Mouse (Mus musculus): Measurements from ENCODE around the gene Mvk. TPM values are rescaled to one million over a fixed set of nuclear protein-coding genes. Genes with fewer than 3 reads are reported as not detected.
A peak's percentile ranks its signal among the peaks of the same experiment; 100 is the strongest.

Gene Mvk
- polyA plus RNA-seq, 1 experiment from 2014 or later: 76.9 TPM

DNA sequence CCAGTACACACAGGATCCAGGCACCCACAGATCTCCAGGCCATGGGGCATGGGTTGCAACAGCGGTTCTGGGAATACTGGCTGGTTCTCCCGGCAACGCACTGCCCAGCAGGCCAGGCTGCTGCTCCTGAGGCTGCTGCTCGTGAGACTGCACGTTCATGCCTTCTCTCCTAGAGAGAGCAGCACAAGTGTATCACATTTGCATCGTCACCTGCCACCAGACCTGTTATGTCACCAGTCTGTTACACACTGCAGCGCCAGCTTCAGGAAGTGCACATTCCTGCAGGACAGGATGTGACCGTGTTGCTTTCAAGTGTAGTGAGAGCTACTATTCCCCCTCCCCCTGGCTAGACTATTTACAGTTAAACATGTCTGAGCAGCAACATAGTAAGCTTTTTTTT lies 27.2 kb upstream of the Mvk start:
- no peak overlapping the region for H3K4me2 ChIP-seq (replicated peaks)
- DNase-seq (ENCODE audit: low spot score): no peak
- no peak overlapping the region for H3K9ac ChIP-seq
- H3K27me3 ChIP-seq (ENCODE audit: control insufficient read depth, insufficient read depth, low read length): no peaks in the 10 kb centered on the region
- no peak overlapping the region for H3K4me3 ChIP-seq (replicated peaks; ENCODE audit: low read length)
- H3K4me1 ChIP-seq (replicated peaks; ENCODE audit: control insufficient read depth, insufficient read depth, low read length): no peaks in the 10 kb centered on the region
- 91% methylated on average over 8 of the region's 8 CpGs for whole genome bisulfite sequencing
- H3K27ac ChIP-seq: no peak overlapping the region
- ATAC-seq (ENCODE audit: low FRiP score): no peak
- H3K9me3 ChIP-seq (ENCODE audit: control insufficient read depth, low read length): no peaks in the 10 kb centered on the region
- peaks cover 97% of the 10 kb centered on the region for H3K36me3 ChIP-seq (replicated peaks; ENCODE audit: control insufficient read depth, insufficient read depth)

DNA sequence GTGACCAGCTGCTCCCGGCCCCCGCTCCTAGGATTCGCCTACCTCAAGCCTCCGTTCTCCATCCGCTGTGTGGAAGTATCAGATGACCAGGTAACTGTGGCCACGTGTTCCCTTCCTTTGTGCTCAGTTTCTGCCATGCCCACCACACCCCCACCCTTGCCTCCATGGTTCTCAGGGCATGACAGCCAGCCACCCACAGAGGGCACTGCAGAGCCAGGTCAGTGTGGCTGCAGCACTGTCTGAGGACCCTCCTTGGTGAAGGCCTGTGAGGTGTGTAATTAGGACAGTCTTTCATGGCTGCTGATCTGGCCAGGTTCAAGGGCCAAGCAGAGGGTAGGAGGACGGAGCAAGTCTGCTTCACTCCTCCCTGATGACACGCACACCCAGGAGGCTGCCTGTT lies 25.5 kb upstream of the Mvk start:
- WGBS: 85% methylated on average over 8 of the region's 8 CpGs
- Histone ChIP-seq H3K4me3 (replicated peaks; ENCODE audit: low read length) (no peak overlapping the region), H3K9ac (no peak overlapping the region), H3K9me3 (ENCODE audit: control insufficient read depth, low read length) (no peaks in the 10 kb centered on the region), H3K4me1 (replicated peaks; ENCODE audit: control insufficient read depth, insufficient read depth, low read length) (peaks cover 2% of the 10 kb centered on the region; the same call in 1 of the 2 replicates), H3K4me2 (replicated peaks) (no peak overlapping the region), H3K36me3 (replicated peaks; ENCODE audit: control insufficient read depth, insufficient read depth) (peaks cover 80% of the 10 kb centered on the region), H3K27ac (no peak overlapping the region), H3K27me3 (ENCODE audit: control insufficient read depth, insufficient read depth, low read length) (no peaks in the 10 kb centered on the region)
- ATAC-seq (ENCODE audit: low FRiP score): no peak
- DNase-seq (ENCODE audit: low spot score): no peak

DNA sequence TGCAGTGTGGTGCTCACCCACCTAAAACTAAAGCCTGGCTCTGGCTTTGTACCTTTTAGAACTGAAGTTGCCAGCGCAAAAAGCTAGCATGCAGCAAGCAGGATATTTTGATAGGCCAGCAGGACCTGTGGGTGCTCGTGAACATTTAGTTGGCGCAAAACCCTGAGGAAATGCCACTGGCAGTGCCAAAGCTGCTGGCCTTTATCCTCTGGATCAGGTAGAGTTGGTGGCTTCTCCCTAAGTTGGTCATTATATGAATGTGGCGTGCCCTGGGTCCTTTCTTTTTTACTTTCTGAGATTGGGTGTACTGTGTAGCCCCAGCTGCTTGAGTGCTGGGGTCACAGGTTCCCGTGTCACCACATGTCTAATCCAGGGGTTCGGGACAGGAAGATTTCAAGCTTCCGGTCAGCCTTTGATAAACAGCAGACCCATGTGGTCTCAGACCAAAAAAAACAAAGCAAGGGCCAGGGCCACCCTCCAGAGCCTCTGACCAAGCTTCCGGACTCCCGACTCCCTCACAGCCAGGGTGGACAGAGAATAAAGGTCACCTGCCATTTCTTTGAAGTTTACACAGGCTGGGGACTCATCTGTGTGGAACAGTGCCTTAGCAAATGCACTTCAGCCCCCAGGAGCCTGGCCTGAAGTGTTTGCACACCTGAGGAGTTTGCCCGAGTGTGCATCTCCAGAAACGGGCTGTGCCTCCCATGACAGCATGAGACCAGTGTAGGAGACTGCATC lies 22.3 kb upstream of the Mvk start:
- Histone ChIP-seq H3K4me3 (replicated peaks; ENCODE audit: low read length) (no peak overlapping the region), H3K27me3 (ENCODE audit: control insufficient read depth, insufficient read depth, low read length) (no peaks in the 10 kb centered on the region), H3K36me3 (replicated peaks; ENCODE audit: control insufficient read depth, insufficient read depth) (peaks cover 48% of the 10 kb centered on the region), H3K27ac (no peak overlapping the region), H3K4me1 (replicated peaks; ENCODE audit: control insufficient read depth, insufficient read depth, low read length) (peaks cover 4% of the 10 kb centered on the region; the same call in 1 of the 2 replicates), H3K4me2 (replicated peaks) (no peak overlapping the region), H3K9me3 (ENCODE audit: control insufficient read depth, low read length) (no peaks in the 10 kb centered on the region), H3K9ac (no peak overlapping the region)
- ATAC-seq (ENCODE audit: low FRiP score) (no peak), DNase-seq (ENCODE audit: low spot score) (no peak)
- WGBS: 83% methylated on average over 11 of the region's 11 CpGs

DNA sequence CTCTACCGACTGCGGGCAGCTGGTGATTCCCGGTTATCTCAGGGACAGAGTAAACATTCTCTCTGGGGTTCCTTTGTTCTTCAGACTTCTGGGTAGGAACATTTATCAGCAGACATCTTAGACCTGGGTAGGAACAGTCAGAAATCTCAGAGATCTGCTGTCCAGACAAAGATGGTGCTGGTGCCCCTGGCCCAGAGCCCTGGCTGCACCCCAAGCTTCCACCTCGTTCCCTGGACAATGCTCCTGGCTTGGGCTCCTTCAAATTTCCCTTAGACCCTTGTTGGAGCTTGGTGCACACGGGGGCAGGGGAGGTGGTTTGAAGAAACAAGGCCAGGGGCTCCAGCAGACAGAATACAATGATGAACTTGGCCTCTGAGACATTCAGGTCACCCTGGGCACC lies 21.5 kb upstream of the Mvk start:
- Histone ChIP-seq H3K9me3 (ENCODE audit: control insufficient read depth, low read length) (no peaks in the 10 kb centered on the region), H3K4me2 (replicated peaks) (no peak overlapping the region), H3K27ac (no peak overlapping the region), H3K4me3 (replicated peaks; ENCODE audit: low read length) (no peak overlapping the region), H3K9ac (no peak overlapping the region; the same call in 1 of the 2 replicates), H3K4me1 (replicated peaks; ENCODE audit: control insufficient read depth, insufficient read depth, low read length) (peaks cover 4% of the 10 kb centered on the region; the same call in 1 of the 2 replicates), H3K36me3 (replicated peaks; ENCODE audit: control insufficient read depth, insufficient read depth) (peaks cover 40% of the 10 kb centered on the region), H3K27me3 (ENCODE audit: control insufficient read depth, insufficient read depth, low read length) (no peaks in the 10 kb centered on the region)
- WGBS: 43% methylated on average over 5 of the region's 5 CpGs
- DNase-seq (ENCODE audit: low spot score) (no peak), ATAC-seq (ENCODE audit: low FRiP score) (no peak)

DNA sequence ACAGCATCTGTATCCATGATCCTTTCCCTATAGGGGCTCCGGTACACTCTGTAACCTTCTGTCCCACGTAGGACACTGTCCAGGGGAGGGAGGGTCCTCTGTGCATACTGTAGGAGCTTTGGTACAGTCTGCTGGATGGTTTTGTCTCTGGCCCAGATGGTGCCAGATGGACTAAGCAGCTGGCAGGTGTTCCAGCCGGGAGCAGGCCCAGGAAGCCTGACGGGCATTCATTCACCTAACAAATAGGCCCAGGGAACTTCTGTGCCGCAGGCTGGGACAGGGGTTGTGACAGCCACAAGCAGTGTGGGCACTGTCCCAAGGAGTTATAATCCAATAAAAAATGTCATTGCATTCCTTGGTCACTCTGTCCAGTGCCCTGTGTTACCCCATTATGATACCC lies 20.1 kb upstream of the Mvk start:
- Histone ChIP-seq H3K9me3 (ENCODE audit: control insufficient read depth, low read length) (no peaks in the 10 kb centered on the region), H3K4me3 (replicated peaks; ENCODE audit: low read length) (no peak overlapping the region), H3K4me2 (replicated peaks) (no peak overlapping the region), H3K27ac (no peak overlapping the region), H3K27me3 (ENCODE audit: control insufficient read depth, insufficient read depth, low read length) (no peaks in the 10 kb centered on the region), H3K4me1 (replicated peaks; ENCODE audit: control insufficient read depth, insufficient read depth, low read length) (peaks cover 6% of the 10 kb centered on the region; the same call in 1 of the 2 replicates), H3K9ac (no peak overlapping the region), H3K36me3 (replicated peaks; ENCODE audit: control insufficient read depth, insufficient read depth) (peaks cover 26% of the 10 kb centered on the region)
- DNase-seq (ENCODE audit: low spot score): no peak
- WGBS: 40% methylated on average over 5 of the region's 5 CpGs
- ATAC-seq (ENCODE audit: low FRiP score): no peak

DNA sequence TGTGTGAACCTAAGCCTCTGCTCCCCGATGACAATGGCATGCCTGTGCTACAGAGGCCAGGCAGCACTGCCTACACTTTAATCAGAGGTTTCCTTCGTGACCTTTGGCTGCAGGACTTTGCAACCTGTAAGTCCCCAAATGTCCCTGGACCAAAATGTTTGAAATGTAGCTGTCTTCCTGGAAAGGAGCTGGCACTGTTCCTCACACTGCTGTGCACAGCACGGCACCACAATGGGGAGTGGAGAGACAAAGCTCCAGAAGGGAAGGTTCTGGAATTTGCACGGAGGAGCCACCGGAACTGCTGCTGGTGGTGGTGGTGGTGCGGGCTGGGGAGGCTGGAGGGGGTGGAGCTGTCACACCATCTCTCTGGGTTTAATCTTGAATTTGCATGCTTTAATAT lies 17.3 kb upstream of the Mvk start:
- H3K4me2 ChIP-seq (replicated peaks): no peak overlapping the region

DNA sequence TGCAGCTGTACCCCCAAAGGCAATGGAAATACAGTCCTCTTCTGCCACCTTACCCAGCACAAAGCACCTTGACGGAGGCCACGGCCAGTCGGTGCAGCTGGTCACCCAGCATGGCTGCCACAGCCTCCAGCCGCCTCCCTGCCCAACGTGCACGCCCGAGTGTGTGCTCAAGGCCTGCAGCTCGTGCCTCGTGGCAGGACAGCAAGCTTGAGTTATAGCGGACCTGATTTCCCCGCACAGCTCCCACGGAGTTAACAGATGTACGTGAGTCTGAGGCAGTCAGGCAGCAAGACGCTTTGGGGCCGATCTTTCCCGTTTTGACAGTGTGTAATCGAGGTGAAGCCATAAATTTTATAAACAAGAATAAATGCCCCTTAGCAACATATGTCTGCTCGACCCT lies 15.4 kb upstream of the Mvk start:
- Histone ChIP-seq H3K4me2 (replicated peaks) (no peak overlapping the region), H3K27ac (peak overlapping the region; percentile 43), H3K27me3 (ENCODE audit: control insufficient read depth, insufficient read depth, low read length) (no peaks in the 10 kb centered on the region), H3K9me3 (ENCODE audit: control insufficient read depth, low read length) (no peaks in the 10 kb centered on the region), H3K4me1 (replicated peaks; ENCODE audit: control insufficient read depth, insufficient read depth, low read length) (peaks cover 3% of the 10 kb centered on the region; the same call in 1 of the 2 replicates), H3K9ac (no peak overlapping the region), H3K36me3 (replicated peaks; ENCODE audit: control insufficient read depth, insufficient read depth) (no peaks in the 10 kb centered on the region), H3K4me3 (replicated peaks; ENCODE audit: low read length) (no peak overlapping the region)
- no peak for DNase-seq (ENCODE audit: low spot score)
- WGBS: 63% methylated on average over 18 of the region's 18 CpGs
- ATAC-seq (ENCODE audit: low FRiP score): no peak

More for the DNA sequence above, 17.3 kb upstream of the Mvk start:
- H3K36me3 ChIP-seq (replicated peaks; ENCODE audit: control insufficient read depth, insufficient read depth): 0 out of 2 replicates have a peak, but pooled peaks cover under 1% of the 10 kb centered on the region
- H3K9ac ChIP-seq: no peak overlapping the region
- DNase-seq (ENCODE audit: low spot score): no peak
- H3K4me3 ChIP-seq (replicated peaks; ENCODE audit: low read length): no peak overlapping the region
- H3K27ac ChIP-seq: peak overlapping the region; percentile 29; the same call in 1 of the 2 replicates
- ATAC-seq (ENCODE audit: low FRiP score): no peak
- no peaks in the 10 kb centered on the region for H3K9me3 ChIP-seq (ENCODE audit: control insufficient read depth, low read length)
- no peaks in the 10 kb centered on the region for H3K27me3 ChIP-seq (ENCODE audit: control insufficient read depth, insufficient read depth, low read length)
- 60% methylated on average over 6 of the region's 6 CpGs for WGBS
- peaks cover 6% of the 10 kb centered on the region; the same call in 1 of the 2 replicates for H3K4me1 ChIP-seq (replicated peaks; ENCODE audit: control insufficient read depth, insufficient read depth, low read length)

DNA sequence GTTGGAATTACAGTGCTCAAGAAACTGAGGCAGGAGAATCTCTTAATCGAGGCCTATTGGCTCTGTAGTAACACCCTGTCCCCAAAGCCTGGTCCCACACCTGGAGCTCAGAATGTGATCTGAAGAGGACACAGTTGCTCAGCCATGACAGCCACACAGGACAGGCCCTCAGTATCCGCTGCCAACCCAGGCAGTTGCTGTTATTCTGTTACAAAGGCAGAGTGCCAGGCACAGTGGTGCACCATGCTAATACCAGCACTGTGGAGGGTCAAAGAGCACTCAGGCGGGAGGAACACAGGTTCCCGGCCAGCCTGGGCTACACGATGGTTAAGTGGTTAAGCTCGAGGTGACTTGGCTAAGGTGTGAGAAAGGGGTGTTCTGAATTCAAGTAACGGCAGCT lies 14.3 kb upstream of the Mvk start:
- Histone ChIP-seq H3K4me1 (replicated peaks; ENCODE audit: control insufficient read depth, insufficient read depth, low read length) (peaks cover 3% of the 10 kb centered on the region; the same call in 1 of the 2 replicates), H3K9me3 (ENCODE audit: control insufficient read depth, low read length) (no peaks in the 10 kb centered on the region), H3K36me3 (replicated peaks; ENCODE audit: control insufficient read depth, insufficient read depth) (peaks cover 5% of the 10 kb centered on the region), H3K9ac (no peak overlapping the region), H3K27ac (no peak overlapping the region), H3K4me3 (replicated peaks; ENCODE audit: low read length) (no peak overlapping the region), H3K4me2 (replicated peaks) (no peak overlapping the region), H3K27me3 (ENCODE audit: control insufficient read depth, insufficient read depth, low read length) (no peaks in the 10 kb centered on the region)
- WGBS: 83% methylated on average over 7 of the region's 7 CpGs
- ATAC-seq (ENCODE audit: low FRiP score): no peak
- no peak for DNase-seq (ENCODE audit: low spot score)

DNA sequence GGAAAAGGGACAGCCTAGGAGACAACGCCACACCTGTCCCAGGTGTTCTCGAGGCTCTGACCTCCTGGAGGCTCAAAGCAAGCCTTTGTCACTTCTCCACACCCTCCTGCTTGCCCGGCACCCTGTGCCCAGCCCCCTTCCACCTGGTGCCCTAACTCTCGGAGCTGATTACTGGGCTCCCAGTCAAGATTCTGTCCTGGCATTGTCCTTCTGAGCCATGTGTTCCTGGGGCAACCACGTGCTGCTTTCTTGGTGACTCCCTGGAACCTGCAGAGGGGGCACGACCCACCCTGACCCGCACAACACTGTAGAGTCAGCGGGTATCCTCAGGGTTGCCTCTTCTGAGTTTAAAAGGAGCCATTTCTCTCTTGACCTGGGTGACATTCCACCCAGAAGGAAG lies 9.7 kb upstream of the Mvk start:
- H3K9ac ChIP-seq: no peak overlapping the region
- 94% methylated on average over 8 of the region's 8 CpGs for WGBS
- H3K36me3 ChIP-seq (replicated peaks; ENCODE audit: control insufficient read depth, insufficient read depth): peaks cover 12% of the 10 kb centered on the region
- ATAC-seq (ENCODE audit: low FRiP score): no peak
- no peaks in the 10 kb centered on the region for H3K4me1 ChIP-seq (replicated peaks; ENCODE audit: control insufficient read depth, insufficient read depth, low read length)
- H3K4me2 ChIP-seq (replicated peaks): no peak overlapping the region
- no peaks in the 10 kb centered on the region for H3K9me3 ChIP-seq (ENCODE audit: control insufficient read depth, low read length)
- no peak overlapping the region for H3K27ac ChIP-seq
- no peak for DNase-seq (ENCODE audit: low spot score)
- H3K4me3 ChIP-seq (replicated peaks; ENCODE audit: low read length): no peak overlapping the region
- H3K27me3 ChIP-seq (ENCODE audit: control insufficient read depth, insufficient read depth, low read length): no peaks in the 10 kb centered on the region

Data from hindbrain, embryonic 14.5 days (tissue).